Mouse (Mus musculus): ENCODE results near the gene Dnah6.

Gene Dnah6

GRCm38 (mm10) chr6:73203724-73204123, 17.7 kb downstream of the Dnah6 start:
- no peak for TF ChIP-seq GATA4 (IDR thresholded peaks at IDR 0.05; ENCODE audit: insufficient replicate concordance, low read length)

GRCm38 (mm10) chr6:73195291-73195690, 26.2 kb downstream of the Dnah6 start:
- no peak for TF ChIP-seq GATA4 (IDR thresholded peaks at IDR 0.05; ENCODE audit: insufficient replicate concordance, low read length)

GRCm38 (mm10) chr6:73190756-73191155, 30.7 kb downstream of the Dnah6 start:
- TF ChIP-seq GATA4 (IDR thresholded peaks at IDR 0.05; ENCODE audit: insufficient replicate concordance, low read length): no peak

GRCm38 (mm10) chr6:73184276-73184675, 37.2 kb downstream of the Dnah6 start:
- TF ChIP-seq GATA4 (IDR thresholded peaks at IDR 0.05; ENCODE audit: insufficient replicate concordance, low read length): no peak

- TF ChIP-seq GATA4 (IDR thresholded peaks at IDR 0.05; ENCODE audit: insufficient replicate concordance, low read length): no peak
These were observed 38.5 kb downstream of the Dnah6 start for GRCm38 (mm10) chr6:73182987-73183386.

GRCm38 (mm10) chr6:73182410-73182809, 39.0 kb downstream of the Dnah6 start:
- no peak for TF ChIP-seq GATA4 (IDR thresholded peaks at IDR 0.05; ENCODE audit: insufficient replicate concordance, low read length)

GRCm38 (mm10) chr6:73182006-73182405, 39.4 kb downstream of the Dnah6 start:
- no peak for TF ChIP-seq GATA4 (IDR thresholded peaks at IDR 0.05; ENCODE audit: insufficient replicate concordance, low read length)

- TF ChIP-seq GATA4 (IDR thresholded peaks at IDR 0.05; ENCODE audit: insufficient replicate concordance, low read length): no peak
These were observed 46.3 kb downstream of the Dnah6 start for GRCm38 (mm10) chr6:73175156-73175555.

- no peak for TF ChIP-seq GATA4 (IDR thresholded peaks at IDR 0.05; ENCODE audit: insufficient replicate concordance, low read length)
These were observed 54.2 kb downstream of the Dnah6 start for GRCm38 (mm10) chr6:73167230-73167629.

GRCm38 (mm10) chr6:73162958-73163357, 58.5 kb downstream of the Dnah6 start:
- TF ChIP-seq GATA4 (IDR thresholded peaks at IDR 0.05; ENCODE audit: insufficient replicate concordance, low read length): no peak

GRCm38 (mm10) chr6:73161338-73161737, 60.1 kb downstream of the Dnah6 start:
- no peak for TF ChIP-seq GATA4 (IDR thresholded peaks at IDR 0.05; ENCODE audit: insufficient replicate concordance, low read length)

GRCm38 (mm10) chr6:73155455-73155854, 66.0 kb downstream of the Dnah6 start:
- no peak for TF ChIP-seq GATA4 (IDR thresholded peaks at IDR 0.05; ENCODE audit: insufficient replicate concordance, low read length)

GRCm38 (mm10) chr6:73153675-73154074, 67.8 kb downstream of the Dnah6 start:
- TF ChIP-seq GATA4 (IDR thresholded peaks at IDR 0.05; ENCODE audit: insufficient replicate concordance, low read length): no peak

GRCm38 (mm10) chr6:73143403-73143802, 78.0 kb downstream of the Dnah6 start:
- TF ChIP-seq GATA4 (IDR thresholded peaks at IDR 0.05; ENCODE audit: insufficient replicate concordance, low read length): no peak

- TF ChIP-seq GATA4 (IDR thresholded peaks at IDR 0.05; ENCODE audit: insufficient replicate concordance, low read length): no peak
These were observed 78.7 kb downstream of the Dnah6 start for GRCm38 (mm10) chr6:73142776-73143175.

GRCm38 (mm10) chr6:73140836-73141235, 80.6 kb downstream of the Dnah6 start:
- TF ChIP-seq GATA4 (IDR thresholded peaks at IDR 0.05; ENCODE audit: insufficient replicate concordance, low read length): no peak

GRCm38 (mm10) chr6:73132784-73133183, 88.7 kb downstream of the Dnah6 start:
- TF ChIP-seq GATA4 (IDR thresholded peaks at IDR 0.05; ENCODE audit: insufficient replicate concordance, low read length): no peak

GRCm38 (mm10) chr6:73127594-73127993, 93.9 kb downstream of the Dnah6 start:
- no peak for TF ChIP-seq GATA4 (IDR thresholded peaks at IDR 0.05; ENCODE audit: insufficient replicate concordance, low read length)
